Mouse (Mus musculus): ENCODE data around the gene Rimbp2. TPM values are rescaled to one million over a fixed set of nuclear protein-coding genes. Genes with fewer than 3 reads are reported as not detected.

The Rimbp2 gene
- total and polyA plus RNA-seq, 2 experiments from 2014 or later, result 0.03 TPM; not detected in 1

DNA sequence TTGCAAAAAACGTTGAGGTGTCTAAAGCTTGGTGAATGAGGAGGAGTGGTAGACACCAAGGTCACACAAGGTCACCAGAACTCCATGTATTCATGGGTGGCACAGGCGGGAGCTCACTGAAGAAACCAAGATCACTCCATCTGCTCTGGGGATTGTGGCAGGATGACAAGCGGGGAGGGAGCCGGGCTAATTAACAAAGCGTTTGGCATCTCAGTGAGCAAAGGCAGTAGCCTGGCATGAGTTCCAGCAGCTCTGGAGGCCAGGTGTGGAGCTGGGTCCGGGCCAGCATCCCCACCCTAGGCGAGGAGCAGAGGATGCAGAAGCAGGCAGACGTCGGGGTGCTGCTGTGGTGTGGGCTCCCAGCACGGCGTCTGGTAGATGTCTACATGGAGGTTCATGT, 108.3 kb downstream of the Rimbp2 start:
- no peak for TF ChIP-seq CTCF (IDR thresholded peaks at IDR 0.05; ENCODE audit: low read depth)
- TF ChIP-seq EP300 (IDR thresholded peaks at IDR 0.05; ENCODE audit: low read depth), result no peak
- Histone ChIP-seq H3K9ac (replicated peaks; ENCODE audit: low read depth, low read length) (no peak overlapping the region), H3K4me2 (ENCODE audit: low read depth, low read length) (no peak overlapping the region), H3K9me3 (replicated peaks; ENCODE audit: control insufficient read depth, low read length) (no peaks in the 10 kb centered on the region; the same call in 1 of the 2 replicates), H3K36me3 (replicated peaks; ENCODE audit: control insufficient read depth, insufficient read depth, low read length) (no peaks in the 10 kb centered on the region), H3K27ac (ENCODE audit: low read depth) (no peak overlapping the region), H3K27me3 (ENCODE audit: control insufficient read depth, insufficient read depth, low read length) (no peaks in the 10 kb centered on the region), H3K4me1 (ENCODE audit: control insufficient read depth, insufficient read depth) (no peaks in the 10 kb centered on the region), H3K4me3 (ENCODE audit: low read depth, low read length) (no peak overlapping the region)
- DNase-seq (ENCODE audit: low spot score), result no peak
- no peak for ATAC-seq (ENCODE audit: insufficient read depth, low read depth)
- 82% methylated on average over 11 of the region's 11 CpGs for WGBS

DNA sequence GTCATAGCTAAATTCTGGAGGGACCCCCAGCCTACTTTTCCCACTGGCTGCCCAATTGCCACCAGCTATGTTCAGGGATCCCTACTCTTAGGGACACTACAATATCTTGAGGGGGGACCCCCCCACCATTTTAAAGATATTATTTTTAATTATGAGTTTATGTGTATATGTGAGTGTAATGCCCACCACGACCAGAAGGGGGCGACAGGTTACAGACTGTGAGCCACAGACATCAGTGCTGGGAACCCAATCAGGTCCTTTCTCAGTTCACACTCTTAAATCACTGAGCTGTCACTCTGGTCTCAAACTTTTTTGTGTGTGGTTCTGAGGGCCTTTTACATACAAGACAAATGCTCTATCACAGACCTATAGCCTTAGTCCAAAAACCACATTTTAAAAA, 109.3 kb downstream of the Rimbp2 start:
- DNase-seq (ENCODE audit: low spot score) (no peak), ATAC-seq (ENCODE audit: insufficient read depth, low read depth) (no peak)
- TF ChIP-seq CTCF (IDR thresholded peaks at IDR 0.05; ENCODE audit: low read depth), result no peak
- no peak for TF ChIP-seq EP300 (IDR thresholded peaks at IDR 0.05; ENCODE audit: low read depth)
- H3K4me2 ChIP-seq (ENCODE audit: low read depth, low read length), result no peak overlapping the region
- H3K9me3 ChIP-seq (replicated peaks; ENCODE audit: control insufficient read depth, low read length), result no peaks in the 10 kb centered on the region; the same call in 1 of the 2 replicates
- no peak overlapping the region for H3K27ac ChIP-seq (ENCODE audit: low read depth)
- WGBS, result 53% methylated on average over 2 of the region's 2 CpGs
- H3K36me3 ChIP-seq (replicated peaks; ENCODE audit: control insufficient read depth, insufficient read depth, low read length), result no peaks in the 10 kb centered on the region
- H3K4me1 ChIP-seq (ENCODE audit: control insufficient read depth, insufficient read depth), result no peaks in the 10 kb centered on the region
- H3K9ac ChIP-seq (replicated peaks; ENCODE audit: low read depth, low read length), result no peak overlapping the region
- no peaks in the 10 kb centered on the region for H3K27me3 ChIP-seq (ENCODE audit: control insufficient read depth, insufficient read depth, low read length)
- H3K4me3 ChIP-seq (ENCODE audit: low read depth, low read length), result no peak overlapping the region

DNA sequence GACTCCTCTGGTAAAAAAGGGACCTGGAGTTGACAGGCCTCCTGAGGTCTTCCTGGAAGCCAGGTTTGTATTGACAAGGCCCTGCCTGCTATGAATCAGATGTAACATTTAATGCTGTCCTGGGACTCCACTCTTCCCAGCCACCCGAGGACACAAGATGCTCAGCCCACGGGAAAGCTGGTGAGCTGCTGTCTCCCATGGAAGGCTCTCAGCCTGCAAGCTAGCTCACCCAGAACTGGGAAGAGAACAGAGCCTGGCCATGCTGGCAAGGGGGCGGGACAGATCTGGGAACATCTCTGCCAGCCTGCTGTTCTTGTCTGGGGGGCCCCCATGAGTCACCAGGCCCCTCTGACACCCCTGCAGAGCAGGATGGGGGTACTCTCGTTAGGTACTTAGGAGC, 111.7 kb downstream of the Rimbp2 start:
- WGBS, result 54% methylated on average over 4 of the region's 4 CpGs
- Histone ChIP-seq H3K27me3 (ENCODE audit: control insufficient read depth, insufficient read depth, low read length) (no peaks in the 10 kb centered on the region), H3K4me2 (ENCODE audit: low read depth, low read length) (no peak overlapping the region), H3K27ac (ENCODE audit: low read depth) (no peak overlapping the region), H3K9me3 (replicated peaks; ENCODE audit: control insufficient read depth, low read length) (no peaks in the 10 kb centered on the region; the same call in 1 of the 2 replicates), H3K4me3 (ENCODE audit: low read depth, low read length) (no peak overlapping the region), H3K36me3 (replicated peaks; ENCODE audit: control insufficient read depth, insufficient read depth, low read length) (no peaks in the 10 kb centered on the region), H3K9ac (replicated peaks; ENCODE audit: low read depth, low read length) (no peak overlapping the region), H3K4me1 (ENCODE audit: control insufficient read depth, insufficient read depth) (no peaks in the 10 kb centered on the region)
- DNase-seq (ENCODE audit: low spot score) (no peak), ATAC-seq (ENCODE audit: insufficient read depth, low read depth) (no peak)
- TF ChIP-seq EP300 (IDR thresholded peaks at IDR 0.05; ENCODE audit: low read depth), result no peak

DNA sequence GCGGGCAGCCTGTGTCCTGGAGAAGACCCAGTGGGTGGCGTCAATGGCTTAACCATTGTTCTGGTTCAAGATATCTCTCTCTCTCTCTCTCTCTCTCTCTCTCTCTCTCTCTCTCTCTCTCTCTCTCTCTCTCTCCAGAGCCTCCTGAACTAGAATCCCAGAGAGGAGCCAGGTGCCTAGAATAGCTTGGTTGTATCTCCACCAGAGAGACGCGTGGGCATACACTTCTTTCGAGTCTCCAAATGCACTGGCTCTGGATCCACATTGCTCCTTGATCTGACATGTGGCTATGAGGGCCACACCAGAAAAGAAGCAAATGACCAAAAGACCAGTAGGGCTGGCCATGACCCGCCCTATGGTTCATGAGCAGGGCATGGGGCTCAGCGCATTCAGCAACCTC, 116.2 kb downstream of the Rimbp2 start:
- 78% methylated on average over 7 of the region's 7 CpGs for WGBS
- TF ChIP-seq CTCF (IDR thresholded peaks at IDR 0.05; ENCODE audit: low read depth) (no peak), EP300 (IDR thresholded peaks at IDR 0.05; ENCODE audit: low read depth) (no peak)
- H3K27ac ChIP-seq (ENCODE audit: low read depth), result no peak overlapping the region
- H3K27me3 ChIP-seq (ENCODE audit: control insufficient read depth, insufficient read depth, low read length), result no peaks in the 10 kb centered on the region
- no peak for DNase-seq (ENCODE audit: low spot score)
- no peak overlapping the region for H3K4me2 ChIP-seq (ENCODE audit: low read depth, low read length)
- H3K9me3 ChIP-seq (replicated peaks; ENCODE audit: control insufficient read depth, low read length), result no peaks in the 10 kb centered on the region
- no peak overlapping the region for H3K9ac ChIP-seq (replicated peaks; ENCODE audit: low read depth, low read length)
- H3K4me1 ChIP-seq (ENCODE audit: control insufficient read depth, insufficient read depth), result no peaks in the 10 kb centered on the region
- no peak for ATAC-seq (ENCODE audit: insufficient read depth, low read depth)
- H3K36me3 ChIP-seq (replicated peaks; ENCODE audit: control insufficient read depth, insufficient read depth, low read length), result no peaks in the 10 kb centered on the region
- no peak overlapping the region for H3K4me3 ChIP-seq (ENCODE audit: low read depth, low read length)

DNA sequence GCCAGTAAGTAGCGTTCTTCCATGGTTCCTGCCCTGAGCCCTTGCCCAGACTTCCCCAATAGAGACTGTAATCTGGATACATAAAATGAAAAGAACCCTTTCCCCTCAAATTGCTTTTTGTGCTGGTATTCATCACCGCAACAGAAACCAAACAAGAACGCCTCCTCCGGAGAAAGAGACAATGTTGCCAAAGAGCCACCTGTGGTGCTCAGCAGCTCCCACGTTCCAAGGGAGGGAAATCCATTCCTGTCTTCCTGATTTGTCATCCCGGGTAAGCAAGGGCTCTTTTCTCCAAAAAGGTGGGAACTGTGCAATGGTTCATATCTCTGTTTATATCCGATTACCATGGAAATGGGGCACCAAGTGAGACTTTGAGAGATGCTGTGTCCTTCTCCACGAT, 119.2 kb downstream of the Rimbp2 start:
- DNase-seq (ENCODE audit: low spot score) (no peak), ATAC-seq (ENCODE audit: insufficient read depth, low read depth) (no peak)
- no peaks in the 10 kb centered on the region for H3K36me3 ChIP-seq (replicated peaks; ENCODE audit: control insufficient read depth, insufficient read depth, low read length)
- 69% methylated on average over 8 of the region's 8 CpGs for WGBS
- H3K27ac ChIP-seq (ENCODE audit: low read depth), result no peak overlapping the region
- H3K4me1 ChIP-seq (ENCODE audit: control insufficient read depth, insufficient read depth), result no peaks in the 10 kb centered on the region
- TF ChIP-seq CTCF (IDR thresholded peaks at IDR 0.05; ENCODE audit: low read depth), result no peak
- TF ChIP-seq EP300 (IDR thresholded peaks at IDR 0.05; ENCODE audit: low read depth), result no peak
- no peaks in the 10 kb centered on the region for H3K27me3 ChIP-seq (ENCODE audit: control insufficient read depth, insufficient read depth, low read length)
- no peak overlapping the region for H3K9ac ChIP-seq (replicated peaks; ENCODE audit: low read depth, low read length)
- no peak overlapping the region for H3K4me2 ChIP-seq (ENCODE audit: low read depth, low read length)
- no peak overlapping the region for H3K4me3 ChIP-seq (ENCODE audit: low read depth, low read length)
- no peaks in the 10 kb centered on the region for H3K9me3 ChIP-seq (replicated peaks; ENCODE audit: control insufficient read depth, low read length)

DNA sequence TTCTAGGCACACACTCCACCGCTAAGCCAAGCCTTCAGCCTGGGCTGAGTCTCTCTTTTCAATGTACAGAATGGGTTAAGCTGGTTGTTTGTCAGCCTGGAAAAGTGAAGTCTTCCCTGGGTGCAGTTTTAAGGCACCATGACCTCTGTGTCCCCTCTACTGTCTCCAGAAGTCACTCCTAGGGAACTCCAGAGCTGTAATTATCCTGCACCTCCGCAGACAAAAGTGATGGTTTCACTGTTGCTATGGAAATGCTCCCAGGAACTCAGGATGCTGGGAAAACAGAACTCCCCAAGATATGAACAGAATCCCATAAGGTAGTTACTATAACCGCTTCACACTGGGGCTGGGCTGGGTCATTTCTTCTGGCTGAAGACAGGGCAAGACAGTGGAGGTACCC, 130.4 kb downstream of the Rimbp2 start:
- ATAC-seq (ENCODE audit: insufficient read depth, low read depth), result no peak

More for the DNA sequence above, 130.4 kb downstream of the Rimbp2 start:
- H3K4me3 ChIP-seq (ENCODE audit: low read depth, low read length), result no peak overlapping the region
- H3K4me2 ChIP-seq (ENCODE audit: low read depth, low read length), result no peak overlapping the region
- H3K27ac ChIP-seq (ENCODE audit: low read depth), result no peak overlapping the region
- no peak for DNase-seq (ENCODE audit: low spot score)
- WGBS, result 83% methylated on average over 3 of the region's 3 CpGs
- H3K36me3 ChIP-seq (replicated peaks; ENCODE audit: control insufficient read depth, insufficient read depth, low read length), result no peaks in the 10 kb centered on the region
- H3K9ac ChIP-seq (replicated peaks; ENCODE audit: low read depth, low read length), result no peak overlapping the region
- TF ChIP-seq EP300 (IDR thresholded peaks at IDR 0.05; ENCODE audit: low read depth), result no peak
- TF ChIP-seq CTCF (IDR thresholded peaks at IDR 0.05; ENCODE audit: low read depth), result no peak
- no peaks in the 10 kb centered on the region for H3K27me3 ChIP-seq (ENCODE audit: control insufficient read depth, insufficient read depth, low read length)
- H3K4me1 ChIP-seq (ENCODE audit: control insufficient read depth, insufficient read depth), result no peaks in the 10 kb centered on the region
- H3K9me3 ChIP-seq (replicated peaks; ENCODE audit: control insufficient read depth, low read length), result no peaks in the 10 kb centered on the region

Data from heart, postnatal 0 days (tissue).